Mouse (Mus musculus) left cerebral cortex, postnatal 25 days (tissue): ENCODE results near the gene Irf1. TPM values are rescaled to one million over a fixed set of nuclear protein-coding genes. Genes with fewer than 3 reads are reported as not detected.
A peak's percentile ranks its signal among the peaks of the same experiment; 100 is the strongest.
"Not testable (repeated sequence)": the region's sequence is repeated elsewhere in the genome, so short reads cannot be mapped to it uniquely, and the experiment has no call there.

Experiments
- DNase-seq, 2 experiments: peaks; one replicate each; pipeline ENCODE4 v3.0.0; 2022; ENCODE audit warnings: low spot score in 2 of 2, mixed read lengths in 1 of 2
- intact Hi-C: fragments of 180-260 bp; cut with DNase I; formaldehyde crosslinking; loops from one replicate; pipeline ENCODE4 v1.15.1; 2025
- total RNA-seq, 2 experiments: library from RNA; stranded (reverse); gene quantifications; 2 replicates each; pipeline ENCODE4 v1.2.3; 2021

Gene Irf1
- 1 to 10 TPM; 5.9 to 6.8 TPM for total RNA-seq

- peak; percentile 80 to 90 for DNase-seq
- intact Hi-C loops = no loop called here
Measured at GRCm38 (mm10) chr11:53769760-53770124, at the start of gene Irf1. TSS of gene Irf1 (plus strand) at chr11:53770014.

DNA sequence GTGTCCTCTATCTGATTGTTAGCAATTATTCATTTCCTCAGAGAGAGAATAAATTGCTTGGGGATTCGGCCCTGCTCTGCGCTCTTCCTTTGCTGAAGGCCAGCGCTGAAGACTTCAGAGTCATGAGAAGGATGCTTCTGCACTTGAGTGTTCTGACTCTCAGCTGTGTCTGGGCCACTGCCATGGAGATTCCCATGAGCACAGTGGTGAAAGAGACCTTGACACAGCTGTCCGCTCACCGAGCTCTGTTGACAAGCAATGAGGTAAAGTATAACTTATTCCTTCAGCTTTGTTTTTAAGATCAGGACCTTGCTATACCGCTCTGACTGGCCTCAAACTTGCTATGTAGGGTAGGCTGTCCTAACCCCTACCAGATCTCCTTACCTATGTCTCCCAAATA is 49.1 kb upstream of the Irf1 start, which contains the start of gene Il5:
Gene Il5 (plus strand): TSS at position 80 of the 400 bp plus-strand sequence.
- intact Hi-C loops = no loop called here
- DNase-seq = no peak

DNA sequence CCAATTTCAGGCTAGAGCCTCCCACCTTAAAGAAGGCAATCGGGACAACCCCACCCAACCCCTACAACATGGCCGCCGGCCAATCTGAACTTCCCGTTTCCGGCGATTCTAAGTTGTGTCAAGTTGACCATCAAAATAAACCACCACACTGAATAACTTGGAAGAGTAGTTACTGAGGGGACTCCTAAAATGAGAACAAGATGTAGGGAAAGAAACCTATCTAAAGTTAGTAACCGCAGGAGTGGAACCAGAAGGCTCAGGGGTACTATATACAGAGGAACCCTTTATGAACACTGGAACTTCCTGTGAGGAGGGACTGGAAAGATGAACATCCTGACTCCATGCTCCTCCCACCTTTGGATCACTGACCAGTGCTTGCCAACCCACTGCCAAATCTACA is 38.4 kb upstream of the Irf1 start:
- intact Hi-C loops = no loop called here
- no peak for DNase-seq

- DNase-seq = no peak
- intact Hi-C loops = no loop called here
Measured at GRCm38 (mm10) chr11:53732244-53732643, 37.6 kb upstream of the Irf1 start.

- intact Hi-C loops = no loop called here
- DNase-seq = no peak
Measured at GRCm38 (mm10) chr11:53733824-53734223, 36.0 kb upstream of the Irf1 start.

GRCm38 (mm10) chr11:53734431-53734830 is 35.4 kb upstream of the Irf1 start:
- DNase-seq = no peak
- intact Hi-C loops = no loop called here

DNA sequence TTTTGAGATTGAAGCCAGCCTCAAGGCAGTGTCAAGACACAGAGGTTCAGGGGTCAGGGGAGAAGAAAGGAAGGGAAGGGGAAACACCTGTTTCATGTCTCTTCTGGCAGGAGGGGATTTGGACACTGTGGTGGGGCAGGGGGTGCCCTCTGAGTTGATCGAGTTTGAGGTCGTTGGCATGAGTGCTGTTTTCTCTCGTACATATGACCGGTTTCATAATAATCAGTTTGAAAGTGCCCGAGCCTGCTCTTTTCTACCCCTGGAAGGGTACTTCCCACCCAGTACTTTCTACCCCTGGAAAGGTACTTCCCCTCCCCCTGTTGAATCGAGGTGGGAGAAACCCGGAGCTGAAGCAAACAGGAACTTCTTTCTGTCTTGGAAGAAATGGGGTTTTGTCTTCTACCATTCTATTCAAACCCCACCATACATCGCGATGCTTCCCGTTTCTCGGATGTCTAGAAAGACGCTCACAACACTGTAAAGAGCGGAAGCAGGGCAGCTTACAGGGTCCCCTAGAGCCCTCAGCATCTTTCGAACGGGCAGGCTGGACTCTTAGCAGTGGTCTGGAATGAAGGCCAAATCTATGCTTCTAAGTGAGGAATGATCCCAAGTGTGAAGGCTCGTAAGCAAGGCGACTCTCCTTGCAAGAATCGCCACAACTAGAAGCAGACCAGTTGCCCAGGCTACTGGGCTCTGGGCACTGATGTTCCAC is 34.7 kb upstream of the Irf1 start:
- intact Hi-C loops = loop anchor here (5.0 kb wide), 1 partner anchor 153 kb away; no protein-coding TSS in a partner anchor
- DNase-seq = no peak

DNA sequence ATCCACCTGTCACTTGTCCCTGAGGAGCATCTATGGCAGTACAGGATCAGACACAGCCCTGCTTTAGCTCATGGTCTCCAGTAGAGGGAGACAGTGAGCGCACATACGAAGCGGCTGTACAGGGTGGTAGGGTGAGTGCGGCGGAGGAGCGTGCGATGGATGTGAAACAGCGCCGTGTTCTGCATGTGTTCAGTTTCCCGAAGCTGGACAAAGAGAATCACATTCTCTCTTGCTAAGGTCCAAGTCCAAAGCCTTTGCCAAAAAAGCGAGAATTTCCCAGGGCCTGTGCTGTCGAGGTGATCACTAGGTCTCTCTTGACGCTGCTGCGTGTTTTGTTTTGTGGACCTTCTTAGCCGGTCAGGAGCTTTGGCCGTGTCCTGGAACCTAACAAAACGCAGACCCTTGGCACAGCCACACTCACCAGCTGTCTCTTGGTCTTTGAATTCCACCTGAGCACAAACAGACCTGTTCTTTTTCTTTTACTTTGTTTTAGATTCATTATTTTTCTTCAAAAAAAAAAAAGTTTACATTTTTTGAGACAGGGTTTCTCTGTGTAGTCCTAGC is 34.0 kb upstream of the Irf1 start:
- intact Hi-C loops = loop anchor here (2.0 to 5.0 kb wide), 3 partner anchors 115 to 265 kb away; partner anchors contain the start of gene Gm9837
- DNase-seq = peak; percentile 44 to 68

GRCm38 (mm10) chr11:53736771-53737572 is 32.8 kb upstream of the Irf1 start:
- intact Hi-C loops = loop anchor here (2.0 to 5.0 kb wide), 3 partner anchors 114 to 266 kb away; partner anchors contain the start of gene Gm9837
- peak; percentile 62 to 91 for DNase-seq

- DNase-seq = peak; percentile 31 to 69
- intact Hi-C loops = loop anchor here (2.0 to 5.0 kb wide), 3 partner anchors 113 to 267 kb away; partner anchors contain the start of gene Gm9837
Measured at GRCm38 (mm10) chr11:53737573-53737946, 32.3 kb upstream of the Irf1 start.

DNA sequence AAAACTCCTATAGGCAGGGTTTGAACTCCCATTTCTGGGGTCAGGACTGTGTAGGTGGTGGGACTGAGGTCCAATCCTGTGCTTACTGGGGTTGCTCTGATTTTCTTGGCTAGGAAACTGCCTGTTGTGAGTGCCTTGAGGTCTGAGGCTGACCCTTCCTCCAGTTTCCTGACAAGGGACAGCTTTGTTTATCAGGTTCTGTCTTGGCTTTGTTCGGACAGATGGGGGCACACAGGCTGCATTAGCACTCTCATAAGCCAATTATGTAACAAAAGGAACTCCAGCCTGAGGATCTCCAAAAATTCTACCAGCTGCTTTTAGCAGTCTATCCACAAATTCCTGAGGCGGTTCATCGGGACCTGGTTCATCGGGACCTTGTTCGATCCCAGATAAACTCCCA is 27.5 kb upstream of the Irf1 start:
- no peak for DNase-seq
- intact Hi-C loops = no loop called here

DNA sequence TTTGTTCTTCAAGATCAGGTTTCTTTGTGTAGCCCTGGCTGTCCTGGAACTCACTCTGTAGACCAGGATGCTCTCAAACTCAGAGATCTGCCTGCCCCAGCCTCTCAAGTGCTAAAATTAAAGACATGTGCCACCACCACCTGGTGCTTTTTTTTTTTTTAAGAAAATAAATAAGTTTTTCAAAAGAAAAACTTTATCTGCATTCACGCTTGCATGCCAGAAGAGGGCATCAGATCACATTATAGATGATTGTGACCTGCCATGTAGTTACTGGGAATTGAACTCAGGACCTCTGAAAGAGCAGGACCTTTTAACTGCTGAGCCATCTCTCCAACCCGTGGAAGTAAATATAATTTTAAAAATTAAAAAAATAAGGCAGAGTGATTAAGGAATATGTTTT is 24.6 kb upstream of the Irf1 start:
- intact Hi-C loops = no loop called here
- no peak for DNase-seq

- DNase-seq = no peak
- intact Hi-C loops = no loop called here
Measured at GRCm38 (mm10) chr11:53747985-53748384, 21.8 kb upstream of the Irf1 start.

DNA sequence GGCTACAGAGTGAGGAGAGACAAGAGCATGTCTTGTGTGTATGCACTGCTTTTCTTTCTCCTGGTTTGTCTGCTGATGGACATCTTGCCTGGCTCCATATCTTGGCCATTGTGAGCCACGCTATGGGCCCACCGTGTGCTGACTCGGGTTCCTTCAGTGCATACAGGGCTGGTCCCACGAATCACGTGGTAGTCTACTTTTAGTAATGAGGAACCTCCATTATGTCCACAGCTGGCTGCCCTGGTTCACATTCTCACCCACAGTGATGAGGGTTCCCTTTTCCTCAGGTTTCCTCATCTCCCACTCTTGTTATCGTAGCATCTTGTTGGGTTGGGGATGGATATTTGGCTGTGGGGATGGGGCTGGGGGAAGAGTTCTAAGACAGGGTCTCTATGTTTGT is 21.2 kb upstream of the Irf1 start:
- DNase-seq = no peak
- intact Hi-C loops = no loop called here

DNA sequence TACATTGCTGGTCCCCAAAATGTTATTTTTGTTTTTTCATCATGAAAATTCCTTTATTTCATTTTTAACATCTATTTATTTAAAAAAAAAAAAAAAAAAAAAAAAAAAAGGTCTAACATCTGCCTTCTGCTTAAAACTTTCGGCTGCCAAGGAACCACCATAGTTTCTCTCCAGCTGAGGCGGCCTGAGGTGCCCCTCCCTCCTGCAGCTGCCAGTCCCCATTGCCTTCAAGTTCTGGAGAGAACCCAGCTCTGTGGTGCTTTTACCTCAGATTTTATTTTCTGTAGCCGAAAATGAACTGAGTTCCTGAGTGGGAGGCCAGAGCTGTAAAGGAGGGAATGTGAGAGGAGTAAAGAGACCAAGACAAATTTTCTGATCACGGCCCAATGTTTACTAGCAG is 20.5 kb upstream of the Irf1 start:
- peak in 1 of 2 experiments; percentile 42 for DNase-seq
- intact Hi-C loops = no loop called here

GRCm38 (mm10) chr11:53749716-53750352 is 20.0 kb upstream of the Irf1 start:
- intact Hi-C loops = no loop called here
- no peak for DNase-seq

DNA sequence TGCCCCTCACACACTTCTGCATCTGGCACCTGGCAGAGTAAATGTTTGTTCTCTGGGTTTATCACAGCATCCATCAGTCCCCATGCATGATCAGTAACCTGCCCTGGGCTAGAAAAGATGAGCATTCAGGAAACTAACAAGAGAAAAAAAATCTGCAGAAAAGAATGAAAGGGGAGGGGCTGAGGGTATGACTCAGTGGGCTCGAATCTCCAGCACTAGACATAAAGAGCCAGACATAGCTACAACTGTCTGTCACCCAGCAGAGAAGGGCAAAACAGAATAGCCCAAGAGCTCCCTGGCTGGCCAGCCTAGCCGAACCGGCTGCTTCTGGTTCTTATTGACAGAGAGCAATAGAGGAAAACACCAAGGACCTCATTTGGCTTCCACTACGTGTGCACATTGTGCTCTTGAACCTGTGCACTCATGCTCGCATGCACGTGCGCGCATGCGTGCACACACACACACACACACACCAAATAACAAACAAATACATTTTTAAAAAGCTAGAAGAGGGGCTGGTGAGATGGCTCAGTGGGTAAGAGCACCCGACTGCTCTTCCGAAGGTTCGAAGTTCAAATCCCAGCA is 14.7 kb upstream of the Irf1 start:
- no peak for DNase-seq
- intact Hi-C loops = no loop called here

- DNase-seq = no peak
- intact Hi-C loops = no loop called here
Measured at GRCm38 (mm10) chr11:53757612-53758011, 12.2 kb upstream of the Irf1 start.

DNA sequence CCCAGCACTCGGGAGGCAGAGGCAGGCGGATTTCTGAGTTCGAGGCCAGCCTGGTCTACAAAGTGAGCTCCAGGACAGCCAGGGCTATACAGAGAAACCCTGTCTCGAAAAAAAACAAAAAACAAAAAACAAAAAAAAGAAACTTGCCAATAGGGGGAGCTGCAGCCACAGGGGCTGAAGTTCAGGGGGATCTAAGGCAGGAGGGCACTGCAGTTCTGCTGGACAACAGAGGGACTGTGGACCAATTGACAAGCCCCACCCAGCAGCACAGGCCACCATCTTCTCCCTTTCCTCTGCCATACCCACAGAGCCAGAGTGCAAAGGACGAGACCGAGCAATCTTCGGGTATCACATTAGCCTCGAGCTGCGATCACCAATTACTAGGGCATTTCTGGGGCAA is 11.8 kb upstream of the Irf1 start:
- DNase-seq, intact Hi-C loops: not testable (repeated sequence)
